Mouse (Mus musculus) forebrain, embryonic 13.5 days (tissue): ENCODE data around the gene Casc3. TPM values are rescaled to one million over a fixed set of nuclear protein-coding genes. Genes with fewer than 3 reads are reported as not detected.
A peak's percentile ranks its signal among the peaks of the same experiment; 100 is the strongest.

Source experiments
- ATAC-seq: fragments of 200-750 bp; cut with Nextera tagmentation; 2 replicates; pipeline ENCODE4 v1.8.0; 2017
- H3K27ac ChIP-seq: fragments of 300-500 bp; sonication (generic); 2 replicates; pipeline ENCODE4 v1.5.1; 2015; ENCODE audit warnings: inconsistent platforms, mild to moderate bottlenecking, moderate library complexity
- H3K27me3 ChIP-seq: fragments of 300-500 bp; sonication (generic); 2 replicates; pipeline ENCODE4 v1.6.1; 2015; ENCODE audit warnings: mild to moderate bottlenecking, inconsistent platforms
- H3K36me3 ChIP-seq: fragments of 300-500 bp; sonication (generic); 2 replicates; pipeline ENCODE4 v1.6.1; 2015; ENCODE audit warnings: mild to moderate bottlenecking, inconsistent platforms; ENCODE audit not compliant: poor library complexity, severe bottlenecking
- H3K4me1 ChIP-seq: fragments of 300-500 bp; sonication (generic); 2 replicates; pipeline ENCODE4 v1.6.1; 2015; ENCODE audit warnings: inconsistent platforms
- H3K4me2 ChIP-seq: fragments of 300-500 bp; sonication (generic); 2 replicates; pipeline ENCODE4 v1.6.1; 2015; ENCODE audit warnings: inconsistent platforms, mild to moderate bottlenecking, moderate library complexity
- H3K4me3 ChIP-seq: fragments of 300-500 bp; sonication (generic); 2 replicates; pipeline ENCODE4 v1.5.1; 2015; ENCODE audit warnings: mild to moderate bottlenecking, inconsistent platforms
- H3K9ac ChIP-seq: fragments of 300-500 bp; sonication (generic); 2 replicates; pipeline ENCODE4 v1.6.1; 2015; ENCODE audit warnings: mild to moderate bottlenecking, inconsistent platforms
- H3K9me3 ChIP-seq: fragments of 300-500 bp; sonication (generic); replicated peaks from 2 replicates; pipeline ENCODE4 v1.6.1; 2016; ENCODE audit warnings: inconsistent platforms
- WGBS: fragments of 180-500 bp; shearing (Covaris S2); methylation state at CpG from one replicate; pipeline ENCODE4 v1.1.7; 2015; 5-methylcytosine and 5-hydroxymethylcytosine counted together
- polyA plus RNA-seq: library from polyadenylated mRNA; unstranded; fragments of >200 nt; fragmentation: Nextera tagmentation; extraction: Ambion mirVana; gene quantifications from 2 replicates; pipeline ENCODE4 v1.2.1, GENCODE M21; 2015

Gene Casc3
- polyA plus RNA-seq, 1 experiment from 2014 or later, result 46.4 TPM

GRCm38 (mm10) chr11:98786359-98787214 is 18.1 kb upstream of the Casc3 start:
- Histone ChIP-seq H3K4me3 (0 out of 2 replicates have a peak overlapping the region, but pooled peaks have one; percentile 7), H3K36me3 (no peaks in the 10 kb centered on the region)

GRCm38 (mm10) chr11:98787229-98787628 is 17.5 kb upstream of the Casc3 start:
- Histone ChIP-seq H3K36me3 (no peaks in the 10 kb centered on the region), H3K27ac (0 out of 2 replicates have a peak overlapping the region, but pooled peaks have one; percentile 72), H3K4me3 (no peak overlapping the region), H3K27me3 (no peaks in the 10 kb centered on the region), H3K9ac (no peak overlapping the region), H3K4me2 (peak overlapping the region; percentile 44), H3K4me1 (peaks cover 71% of the 10 kb centered on the region), H3K9me3 (no peaks in the 10 kb centered on the region)
- ATAC-seq, result no peak
- 35% methylated on average over 7 of the region's 7 CpGs for WGBS

More at GRCm38 (mm10) chr11:98786359-98787214, 18.1 kb upstream of the Casc3 start:
- Histone ChIP-seq H3K9ac (peak overlapping the region; percentile 34; the same call in 1 of the 2 replicates), H3K27me3 (no peaks in the 10 kb centered on the region), H3K9me3 (no peaks in the 10 kb centered on the region), H3K4me2 (peak overlapping the region; percentile 44), H3K27ac (peak overlapping the region; percentile 72), H3K4me1 (peaks cover 73% of the 10 kb centered on the region)
- peak; percentile 44 for ATAC-seq
- 1% methylated on average over 14 of the region's 15 CpGs for WGBS

GRCm38 (mm10) chr11:98787691-98788090 is 17.0 kb upstream of the Casc3 start:
- 89% methylated on average over 1 of the region's 1 CpGs for WGBS
- Histone ChIP-seq H3K4me2 (no peak overlapping the region), H3K4me3 (no peak overlapping the region), H3K36me3 (no peaks in the 10 kb centered on the region), H3K27me3 (no peaks in the 10 kb centered on the region), H3K4me1 (peaks cover 69% of the 10 kb centered on the region), H3K27ac (no peak overlapping the region), H3K9ac (no peak overlapping the region), H3K9me3 (no peaks in the 10 kb centered on the region)
- no peak for ATAC-seq

- Histone ChIP-seq H3K4me3 (no peak overlapping the region), H3K9ac (no peak overlapping the region; the same call in 1 of the 2 replicates), H3K27me3 (no peaks in the 10 kb centered on the region), H3K4me2 (peak overlapping the region; percentile 93), H3K36me3 (no peaks in the 10 kb centered on the region), H3K9me3 (no peaks in the 10 kb centered on the region), H3K4me1 (peaks cover 67% of the 10 kb centered on the region), H3K27ac (peak overlapping the region; percentile 40; the same call in 1 of the 2 replicates)
- ATAC-seq, result no peak
- 91% methylated on average over 5 of the region's 5 CpGs for WGBS
Observed at GRCm38 (mm10) chr11:98788139-98788538, 16.6 kb upstream of the Casc3 start.

GRCm38 (mm10) chr11:98788550-98789218 is 16.0 kb upstream of the Casc3 start:
- no peaks in the 10 kb centered on the region for H3K9me3 ChIP-seq
- H3K4me2 ChIP-seq, result peak overlapping the region; percentile 93
- 13% methylated on average over 18 of the region's 18 CpGs for WGBS
- H3K4me3 ChIP-seq, result peak overlapping the region; percentile 46
- ATAC-seq, result peak; percentile 82
- no peaks in the 10 kb centered on the region for H3K36me3 ChIP-seq
- H3K9ac ChIP-seq, result peak overlapping the region; percentile 62
- no peaks in the 10 kb centered on the region for H3K27me3 ChIP-seq
- H3K27ac ChIP-seq, result peak overlapping the region; percentile 40
- H3K4me1 ChIP-seq, result peaks cover 67% of the 10 kb centered on the region

- no peaks in the 10 kb centered on the region for H3K9me3 ChIP-seq
- WGBS, result 2% methylated on average over 25 of the region's 25 CpGs
- H3K4me2 ChIP-seq, result peak overlapping the region; percentile 93
- H3K9ac ChIP-seq, result peak overlapping the region; percentile 62
- peak overlapping the region; percentile 46 for H3K4me3 ChIP-seq
- no peak overlapping the region; the same call in 1 of the 2 replicates for H3K27ac ChIP-seq
- H3K36me3 ChIP-seq, result no peaks in the 10 kb centered on the region
- ATAC-seq, result 0 out of 2 replicates have a peak, but pooled peaks have one; percentile 17
- peaks cover 67% of the 10 kb centered on the region for H3K4me1 ChIP-seq
- H3K27me3 ChIP-seq, result no peaks in the 10 kb centered on the region
Observed at GRCm38 (mm10) chr11:98789219-98789807, 15.4 kb upstream of the Casc3 start.

- peak overlapping the region; percentile 62; the same call in 1 of the 2 replicates for H3K9ac ChIP-seq
- H3K4me3 ChIP-seq, result peak overlapping the region; percentile 46
- H3K9me3 ChIP-seq, result no peaks in the 10 kb centered on the region
- peaks cover 66% of the 10 kb centered on the region for H3K4me1 ChIP-seq
- H3K36me3 ChIP-seq, result no peaks in the 10 kb centered on the region
- H3K4me2 ChIP-seq, result peak overlapping the region; percentile 93
- no peak for ATAC-seq
- WGBS, result 39% methylated on average over 5 of the region's 5 CpGs
- H3K27me3 ChIP-seq, result no peaks in the 10 kb centered on the region
- no peak overlapping the region; the same call in 1 of the 2 replicates for H3K27ac ChIP-seq
Observed at GRCm38 (mm10) chr11:98789824-98790223, 14.9 kb upstream of the Casc3 start.

GRCm38 (mm10) chr11:98790631-98791205 is 14.0 kb upstream of the Casc3 start:
- Histone ChIP-seq H3K36me3 (no peaks in the 10 kb centered on the region), H3K4me3 (no peak overlapping the region), H3K27ac (no peak overlapping the region), H3K4me1 (peaks cover 57% of the 10 kb centered on the region), H3K9ac (no peak overlapping the region), H3K9me3 (no peaks in the 10 kb centered on the region), H3K27me3 (no peaks in the 10 kb centered on the region), H3K4me2 (no peak overlapping the region)
- 86% methylated on average over 5 of the region's 5 CpGs for WGBS
- ATAC-seq, result no peak

GRCm38 (mm10) chr11:98791448-98791847 is 13.3 kb upstream of the Casc3 start:
- H3K36me3 ChIP-seq, result no peaks in the 10 kb centered on the region
- ATAC-seq, result no peak

GRCm38 (mm10) chr11:98792081-98792480 is 12.6 kb upstream of the Casc3 start:
- Histone ChIP-seq H3K9me3 (no peaks in the 10 kb centered on the region), H3K4me1 (peaks cover 43% of the 10 kb centered on the region), H3K27ac (no peak overlapping the region), H3K27me3 (no peaks in the 10 kb centered on the region), H3K9ac (0 out of 2 replicates have a peak overlapping the region, but pooled peaks have one; percentile 16), H3K4me3 (no peak overlapping the region), H3K36me3 (no peaks in the 10 kb centered on the region), H3K4me2 (no peak overlapping the region)
- no peak for ATAC-seq
- 5% methylated on average over 4 of the region's 4 CpGs for WGBS

More at GRCm38 (mm10) chr11:98791448-98791847, 13.3 kb upstream of the Casc3 start:
- WGBS, result 78% methylated on average over 1 of the region's 1 CpGs
- H3K9ac ChIP-seq, result no peak overlapping the region
- peaks cover 49% of the 10 kb centered on the region for H3K4me1 ChIP-seq
- no peak overlapping the region for H3K4me3 ChIP-seq
- no peaks in the 10 kb centered on the region for H3K27me3 ChIP-seq
- no peak overlapping the region for H3K27ac ChIP-seq
- H3K4me2 ChIP-seq, result no peak overlapping the region
- no peaks in the 10 kb centered on the region for H3K9me3 ChIP-seq

GRCm38 (mm10) chr11:98794469-98795014 is 10.2 kb upstream of the Casc3 start:
- peak overlapping the region; percentile 100 for H3K27ac ChIP-seq
- peak overlapping the region; percentile 100 for H3K4me3 ChIP-seq
- ATAC-seq, result peak; percentile 64
- H3K4me2 ChIP-seq, result peak overlapping the region; percentile 88
- peak overlapping the region; percentile 100 for H3K9ac ChIP-seq
- no peaks in the 10 kb centered on the region for H3K9me3 ChIP-seq
- peaks cover 12% of the 10 kb centered on the region for H3K36me3 ChIP-seq
- WGBS, result under 1% methylated on average over 24 of the region's 30 CpGs
- H3K27me3 ChIP-seq, result no peaks in the 10 kb centered on the region
- peaks cover 49% of the 10 kb centered on the region for H3K4me1 ChIP-seq
